Mouse (Mus musculus) embryonic facial prominence, embryonic 12.5 days (tissue): ENCODE results near the gene Atat1. TPM values are rescaled to one million over a fixed set of nuclear protein-coding genes. Genes with fewer than 3 reads are reported as not detected.

Experiments
- ATAC-seq: fragments of 200-750 bp; cut with Nextera tagmentation; 2 replicates; pipeline ENCODE4 v1.8.0; 2017; ENCODE audit not compliant: insufficient number of reproducible peaks, insufficient read depth, low FRiP score, low TSS enrichment
- H3K27ac ChIP-seq: fragments of 300-500 bp; sonication (generic); 2 replicates; pipeline ENCODE4 v1.5.1; 2016; ENCODE audit warnings: mild to moderate bottlenecking
- H3K27me3 ChIP-seq: fragments of 300-500 bp; sonication (generic); 2 replicates; pipeline ENCODE4 v1.6.1; 2016; ENCODE audit warnings: mild to moderate bottlenecking, moderate library complexity
- H3K36me3 ChIP-seq: fragments of 300-500 bp; sonication (generic); 2 replicates; pipeline ENCODE4 v1.6.1; 2016; ENCODE audit warnings: mild to moderate bottlenecking
- H3K4me1 ChIP-seq: fragments of 300-500 bp; sonication (generic); 2 replicates; pipeline ENCODE4 v1.6.1; 2016
- H3K4me2 ChIP-seq: fragments of 300-500 bp; sonication (generic); replicated peaks from 2 replicates; pipeline ENCODE4 v1.6.1; 2016; ENCODE audit warnings: mild to moderate bottlenecking, moderate library complexity
- H3K4me3 ChIP-seq: fragments of 300-500 bp; sonication (generic); 2 replicates; pipeline ENCODE4 v1.5.1; 2016; ENCODE audit warnings: mild to moderate bottlenecking
- H3K9ac ChIP-seq: fragments of 300-500 bp; sonication (generic); 2 replicates; pipeline ENCODE4 v1.6.1; 2016; ENCODE audit warnings: mild to moderate bottlenecking, moderate library complexity
- H3K9me3 ChIP-seq: fragments of 300-500 bp; sonication (generic); 2 replicates; pipeline ENCODE4 v1.6.1; 2016; ENCODE audit warnings: mild to moderate bottlenecking, moderate library complexity
- WGBS: fragments of 180-500 bp; shearing (Covaris S2); methylation state at CpG from one replicate; pipeline ENCODE4 v1.1.7; 2016; 5-methylcytosine and 5-hydroxymethylcytosine counted together
- polyA plus RNA-seq: library from polyadenylated mRNA; unstranded; fragments of >200 nt; fragmentation: Nextera tagmentation; extraction: Ambion mirVana; gene quantifications from 2 replicates; pipeline ENCODE4 v1.2.1, GENCODE M21; 2016

Atat1 gene
- polyA plus RNA-seq, 1 experiment from 2014 or later = 165 TPM

DNA sequence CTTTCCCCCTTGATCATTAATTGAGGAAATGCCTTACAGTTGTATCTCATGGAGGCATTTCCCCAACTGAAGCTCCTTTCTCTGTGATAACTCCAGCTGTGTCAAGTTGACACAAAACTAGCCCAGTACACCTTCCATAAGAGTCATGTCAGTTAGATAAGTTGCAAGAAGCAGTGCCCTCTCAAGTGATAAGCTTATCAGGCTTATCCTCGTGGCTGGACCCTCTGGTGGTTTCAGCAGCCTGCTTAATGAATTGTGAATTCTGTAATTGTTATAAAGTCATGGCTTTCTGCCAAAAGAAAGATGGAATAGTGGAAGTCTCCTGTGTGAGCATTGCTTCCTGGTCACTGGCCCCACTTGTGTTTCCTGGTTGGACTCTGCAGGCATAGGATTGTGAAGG lies 17.6 kb upstream of the Atat1 start:
- Histone ChIP-seq H3K9me3 (no peaks in the 10 kb centered on the region), H3K36me3 (peaks cover 86% of the 10 kb centered on the region), H3K4me1 (no peaks in the 10 kb centered on the region), H3K4me3 (no peak overlapping the region), H3K4me2 (no peak overlapping the region), H3K9ac (no peak overlapping the region), H3K27me3 (no peaks in the 10 kb centered on the region), H3K27ac (no peak overlapping the region)
- 83% methylated on average over 1 of the region's 1 CpGs for WGBS
- ATAC-seq = no peak

DNA sequence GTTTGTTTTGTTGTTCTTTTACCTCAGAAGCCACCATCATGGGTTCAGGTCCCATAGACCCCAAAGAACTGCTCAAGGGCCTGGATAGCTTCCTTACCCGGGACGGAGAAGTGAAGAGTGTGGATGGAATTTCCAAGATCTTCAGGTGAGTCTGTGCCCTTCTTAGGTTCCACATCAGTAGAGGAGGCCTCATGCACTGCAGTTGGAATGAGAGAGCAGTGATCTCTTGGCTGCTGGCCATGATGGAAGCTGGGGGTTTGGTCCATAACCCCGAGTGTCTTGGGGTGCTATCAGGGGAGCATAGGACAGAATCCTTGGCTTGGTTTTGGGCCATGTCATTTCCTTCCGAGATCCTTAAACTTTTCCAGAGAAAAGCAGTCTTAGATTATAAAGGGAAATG lies 13.4 kb upstream of the Atat1 start:
- H3K9me3 ChIP-seq = no peaks in the 10 kb centered on the region
- peaks cover 19% of the 10 kb centered on the region for H3K4me1 ChIP-seq
- H3K27me3 ChIP-seq = no peaks in the 10 kb centered on the region
- no peak overlapping the region for H3K9ac ChIP-seq
- no peak overlapping the region for H3K4me3 ChIP-seq
- no peak overlapping the region for H3K4me2 ChIP-seq
- no peak overlapping the region for H3K27ac ChIP-seq
- ATAC-seq = no peak
- H3K36me3 ChIP-seq = peaks cover 54% of the 10 kb centered on the region
- WGBS = 89% methylated on average over 4 of the region's 4 CpGs

DNA sequence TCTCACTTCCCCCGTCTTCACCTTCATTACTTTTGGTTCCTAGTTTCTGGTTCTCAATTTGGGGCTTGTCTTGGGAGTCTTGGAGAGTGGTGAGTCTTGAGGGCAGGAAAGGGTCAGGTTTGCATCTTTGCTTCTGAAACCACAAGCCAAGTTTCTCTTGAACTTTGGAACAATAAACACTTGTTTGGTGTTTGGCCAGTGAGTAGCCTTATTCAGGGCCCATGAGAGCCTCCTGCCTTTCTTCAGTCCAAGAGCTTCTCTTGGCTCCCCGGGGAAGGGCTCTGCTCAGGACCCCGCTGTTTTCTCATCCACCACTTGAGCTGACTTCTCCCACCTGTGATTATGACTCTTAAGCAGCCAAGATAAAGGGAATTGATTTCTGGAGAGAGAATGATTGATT lies 12.7 kb upstream of the Atat1 start:
- WGBS = 82% methylated on average over 3 of the region's 3 CpGs
- no peak overlapping the region for H3K9ac ChIP-seq
- no peak overlapping the region for H3K4me3 ChIP-seq
- H3K4me2 ChIP-seq = no peak overlapping the region
- H3K36me3 ChIP-seq = peaks cover 47% of the 10 kb centered on the region
- no peak overlapping the region for H3K27ac ChIP-seq
- peaks cover 19% of the 10 kb centered on the region for H3K4me1 ChIP-seq
- H3K27me3 ChIP-seq = no peaks in the 10 kb centered on the region
- H3K9me3 ChIP-seq = no peaks in the 10 kb centered on the region
- no peak for ATAC-seq

DNA sequence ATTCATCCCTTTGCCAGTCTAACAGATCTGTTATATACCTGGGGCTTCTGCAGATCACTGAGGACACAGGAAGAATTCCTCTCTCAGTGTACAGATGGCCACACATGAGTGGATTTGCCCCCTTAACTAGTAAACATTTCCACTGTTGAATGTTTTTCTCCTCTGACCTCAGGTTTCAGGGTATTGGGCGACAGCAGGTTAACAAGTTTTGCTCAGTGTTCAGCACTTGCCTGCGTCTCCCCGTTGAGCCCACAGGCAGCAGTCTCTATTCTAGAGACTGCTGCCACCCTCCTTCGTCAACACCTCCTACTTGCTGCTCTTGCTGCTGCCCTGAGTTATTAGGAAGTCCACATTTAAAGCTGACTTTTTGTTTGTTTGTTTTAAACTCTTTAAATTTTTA lies 11.8 kb upstream of the Atat1 start:
- Histone ChIP-seq H3K4me2 (no peak overlapping the region), H3K36me3 (peaks cover 41% of the 10 kb centered on the region)

DNA sequence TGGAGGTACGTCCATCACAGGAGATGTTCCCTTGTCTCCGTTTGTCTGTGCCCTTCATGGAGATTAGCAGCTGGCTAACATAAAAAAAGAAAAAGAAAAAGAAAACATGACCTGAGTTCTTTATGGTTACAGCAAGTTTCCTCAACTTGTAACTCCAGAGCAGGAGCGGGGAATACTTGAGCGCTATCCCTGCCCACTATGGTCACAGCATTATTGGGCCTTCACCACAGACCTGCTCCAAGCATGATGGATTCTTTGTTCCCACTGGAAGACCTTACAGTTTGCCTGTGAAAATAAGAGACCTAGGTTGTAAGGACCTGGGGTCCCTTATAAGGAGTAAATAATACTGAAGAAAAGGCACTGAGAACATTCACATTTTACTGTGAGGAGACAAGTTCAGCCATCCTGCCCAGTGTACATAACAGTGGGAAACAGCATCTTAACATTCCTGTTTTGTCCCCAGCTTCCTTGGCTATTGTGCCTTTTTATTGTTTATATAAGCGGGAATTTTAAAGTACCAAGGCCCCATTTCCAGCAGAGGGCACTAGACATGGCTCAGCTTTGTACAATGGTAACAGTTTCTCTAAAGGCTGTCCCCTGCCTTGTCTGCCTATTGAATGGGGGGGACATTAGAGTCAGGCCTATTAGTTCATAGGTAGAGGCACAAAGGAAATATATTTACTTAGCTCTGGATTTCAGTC lies 11.1 kb upstream of the Atat1 start:
- H3K27me3 ChIP-seq = no peaks in the 10 kb centered on the region
- 80% methylated on average over 5 of the region's 5 CpGs for WGBS
- no peak overlapping the region for H3K4me2 ChIP-seq
- no peaks in the 10 kb centered on the region for H3K9me3 ChIP-seq
- peaks cover 19% of the 10 kb centered on the region for H3K4me1 ChIP-seq
- H3K27ac ChIP-seq = no peak overlapping the region
- H3K36me3 ChIP-seq = peaks cover 34% of the 10 kb centered on the region
- no peak overlapping the region for H3K9ac ChIP-seq
- no peak overlapping the region for H3K4me3 ChIP-seq
- no peak for ATAC-seq

More for the DNA sequence above, 11.8 kb upstream of the Atat1 start:
- H3K4me1 ChIP-seq = peaks cover 19% of the 10 kb centered on the region
- 88% methylated on average over 4 of the region's 4 CpGs for WGBS
- H3K27me3 ChIP-seq = no peaks in the 10 kb centered on the region
- H3K9ac ChIP-seq = no peak overlapping the region
- ATAC-seq = no peak
- no peak overlapping the region for H3K4me3 ChIP-seq
- H3K27ac ChIP-seq = no peak overlapping the region
- no peaks in the 10 kb centered on the region for H3K9me3 ChIP-seq

DNA sequence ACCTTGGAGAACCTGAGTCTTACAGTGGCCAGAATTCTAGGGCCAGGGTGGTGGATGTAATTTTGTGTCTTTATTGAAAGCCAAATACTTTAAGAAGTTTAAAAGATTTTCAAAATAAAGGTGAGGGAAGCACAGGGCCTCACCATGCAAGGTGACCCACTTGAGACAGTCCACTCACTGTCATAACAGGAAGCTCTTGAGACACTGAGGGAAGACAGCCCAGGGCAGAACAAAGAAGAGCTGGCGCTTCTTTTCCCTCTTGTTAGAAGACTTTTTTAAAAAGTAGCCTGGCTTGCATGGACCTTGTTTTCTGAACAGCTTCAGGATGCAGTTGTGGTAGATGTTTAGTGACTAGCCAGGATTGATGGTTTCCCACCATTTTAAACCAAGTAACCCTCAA lies 10.5 kb upstream of the Atat1 start:
- Histone ChIP-seq H3K36me3 (peaks cover 28% of the 10 kb centered on the region), H3K27ac (peak overlapping the region; percentile 98), H3K4me3 (no peak overlapping the region; the same call in 1 of the 2 replicates), H3K9ac (no peak overlapping the region), H3K9me3 (no peaks in the 10 kb centered on the region), H3K27me3 (no peaks in the 10 kb centered on the region), H3K4me1 (peaks cover 22% of the 10 kb centered on the region), H3K4me2 (peak overlapping the region; percentile 89)
- ATAC-seq = no peak
- WGBS = 83% methylated on average over 1 of the region's 1 CpGs

DNA sequence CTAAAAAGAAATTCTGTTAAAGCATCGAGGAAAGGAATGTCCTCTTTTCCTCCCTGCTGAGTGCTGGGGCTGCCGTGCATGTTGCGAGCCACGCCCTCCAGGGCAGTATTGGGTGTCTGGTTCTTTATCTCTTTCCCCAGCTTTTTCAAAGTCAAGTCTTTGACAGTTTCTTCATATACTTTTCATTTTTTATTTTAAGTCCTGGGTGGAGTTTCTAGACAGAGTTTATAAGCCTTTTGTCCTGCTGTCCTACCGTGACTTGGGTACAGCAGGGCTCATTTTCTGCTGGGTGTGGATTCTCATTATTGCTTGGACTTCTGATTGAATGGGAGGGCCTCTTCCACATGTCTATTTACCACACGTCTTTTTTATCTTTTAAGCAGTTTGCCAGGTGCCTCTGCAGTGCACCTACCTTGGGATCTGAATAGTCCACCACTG lies 10.0 kb upstream of the Atat1 start:
- peak overlapping the region; percentile 28; the same call in 1 of the 2 replicates for H3K4me3 ChIP-seq
- H3K9me3 ChIP-seq = no peaks in the 10 kb centered on the region
- peak overlapping the region; percentile 49; the same call in 1 of the 2 replicates for H3K9ac ChIP-seq
- H3K27me3 ChIP-seq = no peaks in the 10 kb centered on the region
- 57% methylated on average over 6 of the region's 6 CpGs for WGBS
- H3K36me3 ChIP-seq = peaks cover 23% of the 10 kb centered on the region
- H3K4me2 ChIP-seq = peak overlapping the region; percentile 89
- peak overlapping the region; percentile 98 for H3K27ac ChIP-seq
- no peak for ATAC-seq
- H3K4me1 ChIP-seq = peaks cover 23% of the 10 kb centered on the region

DNA sequence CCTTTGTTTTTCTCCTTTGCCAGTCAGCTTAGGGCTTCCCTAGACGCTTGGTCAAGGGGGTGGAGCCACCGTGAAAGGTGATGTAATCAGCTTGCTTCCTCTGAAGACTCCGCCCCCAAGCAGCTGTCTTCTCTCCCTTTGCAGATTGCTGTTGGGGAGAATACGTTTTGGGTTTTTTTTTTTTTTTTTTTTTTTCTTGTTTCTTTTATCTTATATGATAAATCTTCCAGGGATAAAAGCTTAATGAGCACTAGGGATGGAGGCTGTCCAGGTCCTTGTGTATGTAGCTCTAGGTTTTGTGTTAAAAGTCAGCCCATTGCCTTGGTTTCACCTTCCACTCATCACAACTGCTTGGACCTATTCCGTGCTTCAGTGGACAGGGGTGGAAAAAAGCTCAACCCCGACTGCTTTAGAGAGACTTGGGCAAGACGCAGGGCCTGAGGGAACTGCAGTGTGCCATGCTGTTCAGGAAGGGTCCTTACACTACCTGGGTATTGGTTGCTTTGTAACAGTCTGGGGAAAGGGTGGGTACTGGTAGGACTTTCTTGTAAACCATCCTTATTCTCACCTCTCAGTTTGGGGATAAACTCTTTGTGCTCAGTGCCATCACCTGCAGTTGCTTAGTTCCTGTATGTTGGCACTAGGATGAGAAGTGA lies 9.3 kb upstream of the Atat1 start:
- H3K27me3 ChIP-seq = no peaks in the 10 kb centered on the region
- ATAC-seq = peak; percentile 25; the same call in 1 of the 2 replicates
- peak overlapping the region; percentile 82 for H3K9ac ChIP-seq
- peaks cover 16% of the 10 kb centered on the region for H3K36me3 ChIP-seq
- H3K9me3 ChIP-seq = no peaks in the 10 kb centered on the region
- 14% methylated on average over 7 of the region's 7 CpGs for WGBS
- peaks cover 23% of the 10 kb centered on the region for H3K4me1 ChIP-seq
- peak overlapping the region; percentile 57 for H3K4me3 ChIP-seq
- H3K27ac ChIP-seq = peak overlapping the region; percentile 98
- H3K4me2 ChIP-seq = peak overlapping the region; percentile 89

DNA sequence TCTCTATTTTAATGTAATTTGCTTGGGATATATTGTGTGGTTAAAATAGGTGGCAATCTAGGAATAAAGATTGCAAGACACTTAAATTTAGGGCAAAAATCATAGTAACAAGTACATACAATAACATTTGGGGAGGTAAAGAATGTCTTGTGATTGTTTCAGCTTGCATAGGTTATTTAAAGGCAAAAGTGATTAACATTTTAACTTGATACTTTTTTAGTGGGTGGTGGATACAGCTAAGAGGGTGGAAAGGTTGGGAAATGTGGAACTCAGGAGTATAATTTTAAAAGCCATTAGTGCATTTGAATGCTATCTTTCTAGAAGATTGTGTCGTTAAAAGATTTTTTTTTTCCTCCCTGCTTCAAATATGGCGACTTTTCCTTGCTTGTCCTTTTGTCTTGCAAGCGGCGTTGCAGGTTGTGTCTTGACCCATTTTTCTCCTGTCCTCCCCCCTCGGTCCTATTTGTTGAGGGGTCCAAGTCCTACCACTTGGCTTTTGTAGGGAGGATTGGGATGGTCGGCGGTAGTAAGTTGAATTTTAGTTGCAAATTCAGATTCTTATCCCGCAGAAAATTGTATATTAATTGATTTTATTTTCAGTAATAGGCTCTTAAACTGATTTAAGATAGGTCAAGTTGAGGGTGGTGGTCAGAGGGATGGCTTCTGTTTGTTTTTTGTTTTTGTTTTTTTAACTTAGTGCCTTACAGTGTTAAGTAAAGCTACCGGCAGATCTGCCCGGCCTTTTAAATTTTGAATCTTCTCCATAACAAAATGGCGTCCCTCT lies 8.6 kb upstream of the Atat1 start:
- H3K36me3 ChIP-seq = peaks cover 8% of the 10 kb centered on the region

DNA sequence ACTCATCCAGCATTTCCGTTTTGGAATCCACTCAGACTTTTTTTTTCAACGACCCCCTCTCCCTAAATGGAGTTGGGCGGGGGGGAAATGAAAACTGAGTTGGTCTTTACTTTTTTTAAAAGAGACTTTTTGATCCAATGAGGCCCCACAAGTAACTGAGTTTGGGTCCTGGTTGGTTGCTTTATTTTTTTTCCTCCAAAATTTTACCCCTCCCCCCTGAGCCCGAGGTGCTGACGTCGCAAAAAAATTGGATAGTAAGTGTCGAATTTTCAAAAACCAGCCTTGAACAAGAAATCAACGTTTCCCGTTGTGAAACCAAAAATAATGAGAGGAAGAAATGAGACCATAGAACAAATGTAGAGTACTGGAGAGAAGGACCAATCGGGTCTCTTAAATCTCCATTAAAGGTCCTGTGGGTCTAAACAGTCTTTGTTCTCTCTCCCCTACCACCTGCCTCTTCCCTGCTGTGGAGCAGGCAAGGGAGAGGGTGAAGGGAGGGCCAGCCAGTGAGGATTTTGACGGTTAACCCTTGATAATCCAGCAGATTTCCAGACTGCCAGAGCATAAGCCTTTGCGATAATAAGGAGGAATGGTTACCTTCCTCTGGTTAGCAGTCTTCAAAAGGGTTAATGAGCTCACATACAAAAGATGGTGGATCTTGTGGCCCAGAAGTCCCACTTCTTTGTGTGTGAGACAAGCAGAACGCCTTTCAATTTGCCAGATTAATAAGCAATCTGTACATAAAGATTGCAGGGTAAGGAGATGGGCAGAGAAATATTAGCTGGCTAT lies 7.8 kb upstream of the Atat1 start:
- Histone ChIP-seq H3K9ac (peak overlapping the region; percentile 82), H3K4me1 (peaks cover 23% of the 10 kb centered on the region), H3K4me2 (peak overlapping the region; percentile 89), H3K27me3 (no peaks in the 10 kb centered on the region), H3K27ac (peak overlapping the region; percentile 98), H3K36me3 (peaks cover 7% of the 10 kb centered on the region; the same call in 1 of the 2 replicates), H3K4me3 (peak overlapping the region; percentile 57), H3K9me3 (no peaks in the 10 kb centered on the region)
- ATAC-seq = no peak
- under 1% methylated on average over 13 of the region's 13 CpGs for WGBS

More for the DNA sequence above, 8.6 kb upstream of the Atat1 start:
- 0% methylated on average over 11 of the region's 11 CpGs for WGBS
- no peaks in the 10 kb centered on the region for H3K9me3 ChIP-seq
- H3K27ac ChIP-seq = peak overlapping the region; percentile 98
- peak overlapping the region; percentile 82 for H3K9ac ChIP-seq
- H3K4me3 ChIP-seq = peak overlapping the region; percentile 57
- peak overlapping the region; percentile 89 for H3K4me2 ChIP-seq
- H3K27me3 ChIP-seq = no peaks in the 10 kb centered on the region
- H3K4me1 ChIP-seq = peaks cover 23% of the 10 kb centered on the region
- no peak for ATAC-seq

DNA sequence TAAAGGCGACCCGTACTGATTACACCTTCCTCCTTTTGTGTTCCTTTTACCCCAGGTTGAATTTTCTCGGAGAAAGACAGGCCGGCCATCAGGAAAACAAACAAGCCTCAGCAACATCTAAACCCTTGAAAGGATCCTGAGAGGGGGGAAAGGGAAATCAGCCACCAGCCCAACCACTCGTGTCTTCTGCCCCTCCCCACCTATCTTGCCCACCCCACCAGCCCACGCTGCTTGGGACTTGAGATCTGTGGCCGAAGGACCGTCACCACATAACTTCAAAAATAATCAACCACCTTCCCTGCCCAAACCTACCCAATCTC lies 7.2 kb upstream of the Atat1 start:
- peak overlapping the region; percentile 98 for H3K27ac ChIP-seq
- ATAC-seq = no peak
- H3K36me3 ChIP-seq = peaks cover 12% of the 10 kb centered on the region; the same call in 1 of the 2 replicates
- no peaks in the 10 kb centered on the region for H3K27me3 ChIP-seq
- H3K4me3 ChIP-seq = peak overlapping the region; percentile 57
- peak overlapping the region; percentile 82 for H3K9ac ChIP-seq
- H3K4me2 ChIP-seq = peak overlapping the region; percentile 89
- peaks cover 23% of the 10 kb centered on the region for H3K4me1 ChIP-seq
- H3K9me3 ChIP-seq = no peaks in the 10 kb centered on the region
- 0% methylated on average over 8 of the region's 8 CpGs for WGBS
